Mouse (Mus musculus): Measurements from ENCODE around the gene Gm6525. TPM values are rescaled to one million over a fixed set of nuclear protein-coding genes. Genes with fewer than 3 reads are reported as not detected.
A peak's percentile ranks its signal among the peaks of the same experiment; 100 is the strongest.

Gene Gm6525
- polyA plus RNA-seq, 1 experiment: not detected

GRCm38 (mm10) chr3:84211340-84211875 is 37.5 kb downstream of the Gm6525 start:
- 70% methylated on average over 7 of the region's 7 CpGs for WGBS
- no peaks in the 10 kb centered on the region; the same call in 1 of the 2 replicates for H3K36me3 ChIP-seq (ENCODE audit: control insufficient read depth, insufficient read depth, low read length)
- no peak overlapping the region for H3K4me3 ChIP-seq (ENCODE audit: insufficient read depth, low read depth, low read length)
- no peak for TF ChIP-seq CTCF (conservative IDR thresholded peaks at IDR 0.05; ENCODE audit: insufficient read depth, insufficient read length, low read depth, low read length)
- no peak for TF ChIP-seq POLR2A (IDR thresholded peaks at IDR 0.05; ENCODE audit: low read depth, low read length)
- no peak for DNase-seq
- peaks cover 8% of the 10 kb centered on the region; the same call in 1 of the 2 replicates for H3K4me1 ChIP-seq (ENCODE audit: control insufficient read depth, insufficient read depth, low read length)
- H3K27ac ChIP-seq (ENCODE audit: insufficient read depth, low read depth, low read length): no peak overlapping the region
- H3K27me3 ChIP-seq (replicated peaks; ENCODE audit: control insufficient read depth, insufficient read depth, low read length): no peaks in the 10 kb centered on the region

- TF ChIP-seq POLR2A (IDR thresholded peaks at IDR 0.05; ENCODE audit: low read depth, low read length): no peak
- no peak for TF ChIP-seq CTCF (conservative IDR thresholded peaks at IDR 0.05; ENCODE audit: insufficient read depth, insufficient read length, low read depth, low read length)
- Histone ChIP-seq H3K27me3 (replicated peaks; ENCODE audit: control insufficient read depth, insufficient read depth, low read length) (no peaks in the 10 kb centered on the region), H3K4me1 (ENCODE audit: control insufficient read depth, insufficient read depth, low read length) (peaks cover 15% of the 10 kb centered on the region; the same call in 1 of the 2 replicates), H3K36me3 (ENCODE audit: control insufficient read depth, insufficient read depth, low read length) (no peaks in the 10 kb centered on the region), H3K27ac (ENCODE audit: insufficient read depth, low read depth, low read length) (peak overlapping the region; percentile 57), H3K4me3 (ENCODE audit: insufficient read depth, low read depth, low read length) (no peak overlapping the region)
- WGBS: 61% methylated on average over 6 of the region's 6 CpGs
- DNase-seq: peak; percentile 97
These were observed 40.6 kb downstream of the Gm6525 start for GRCm38 (mm10) chr3:84214501-84214900.

DNA sequence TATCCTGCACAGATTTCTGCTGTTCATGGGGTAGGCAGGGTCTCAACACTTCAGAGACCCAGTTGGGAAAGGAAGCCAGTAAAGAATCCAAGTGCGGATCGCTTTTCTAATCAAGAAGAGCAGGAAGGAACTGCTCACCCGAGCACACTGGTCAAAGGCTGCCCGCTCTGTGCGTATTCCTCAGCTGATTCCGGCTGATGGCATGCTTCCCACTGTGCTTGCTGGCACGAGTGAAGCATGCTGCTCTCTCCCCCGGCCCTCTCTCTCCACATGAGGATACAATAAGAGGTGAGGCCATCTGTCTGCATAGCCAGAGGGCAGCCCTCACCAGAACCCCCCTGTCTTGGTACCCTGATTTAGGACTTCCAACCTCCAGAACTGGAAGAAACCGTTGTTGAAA is 41.3 kb downstream of the Gm6525 start:
- 34% methylated on average over 9 of the region's 9 CpGs for WGBS
- Histone ChIP-seq H3K36me3 (ENCODE audit: control insufficient read depth, insufficient read depth, low read length) (no peaks in the 10 kb centered on the region), H3K4me3 (ENCODE audit: insufficient read depth, low read depth, low read length) (no peak overlapping the region), H3K27ac (ENCODE audit: insufficient read depth, low read depth, low read length) (peak overlapping the region; percentile 17), H3K4me1 (ENCODE audit: control insufficient read depth, insufficient read depth, low read length) (peaks cover 15% of the 10 kb centered on the region; the same call in 1 of the 2 replicates), H3K27me3 (replicated peaks; ENCODE audit: control insufficient read depth, insufficient read depth, low read length) (no peaks in the 10 kb centered on the region)
- TF ChIP-seq CTCF (conservative IDR thresholded peaks at IDR 0.05; ENCODE audit: insufficient read depth, insufficient read length, low read depth, low read length) (no peak), POLR2A (IDR thresholded peaks at IDR 0.05; ENCODE audit: low read depth, low read length) (no peak)
- peak; percentile 86 for DNase-seq

GRCm38 (mm10) chr3:84215743-84216360 is 41.9 kb downstream of the Gm6525 start:
- H3K4me3 ChIP-seq (ENCODE audit: insufficient read depth, low read depth, low read length): no peak overlapping the region
- H3K27ac ChIP-seq (ENCODE audit: insufficient read depth, low read depth, low read length): no peak overlapping the region
- no peak for DNase-seq
- 72% methylated on average over 15 of the region's 15 CpGs for WGBS
- H3K27me3 ChIP-seq (replicated peaks; ENCODE audit: control insufficient read depth, insufficient read depth, low read length): no peaks in the 10 kb centered on the region
- TF ChIP-seq POLR2A (IDR thresholded peaks at IDR 0.05; ENCODE audit: low read depth, low read length) (no peak), CTCF (conservative IDR thresholded peaks at IDR 0.05; ENCODE audit: insufficient read depth, insufficient read length, low read depth, low read length) (no peak)
- H3K4me1 ChIP-seq (ENCODE audit: control insufficient read depth, insufficient read depth, low read length): peaks cover 15% of the 10 kb centered on the region; the same call in 1 of the 2 replicates
- H3K36me3 ChIP-seq (ENCODE audit: control insufficient read depth, insufficient read depth, low read length): no peaks in the 10 kb centered on the region

DNA sequence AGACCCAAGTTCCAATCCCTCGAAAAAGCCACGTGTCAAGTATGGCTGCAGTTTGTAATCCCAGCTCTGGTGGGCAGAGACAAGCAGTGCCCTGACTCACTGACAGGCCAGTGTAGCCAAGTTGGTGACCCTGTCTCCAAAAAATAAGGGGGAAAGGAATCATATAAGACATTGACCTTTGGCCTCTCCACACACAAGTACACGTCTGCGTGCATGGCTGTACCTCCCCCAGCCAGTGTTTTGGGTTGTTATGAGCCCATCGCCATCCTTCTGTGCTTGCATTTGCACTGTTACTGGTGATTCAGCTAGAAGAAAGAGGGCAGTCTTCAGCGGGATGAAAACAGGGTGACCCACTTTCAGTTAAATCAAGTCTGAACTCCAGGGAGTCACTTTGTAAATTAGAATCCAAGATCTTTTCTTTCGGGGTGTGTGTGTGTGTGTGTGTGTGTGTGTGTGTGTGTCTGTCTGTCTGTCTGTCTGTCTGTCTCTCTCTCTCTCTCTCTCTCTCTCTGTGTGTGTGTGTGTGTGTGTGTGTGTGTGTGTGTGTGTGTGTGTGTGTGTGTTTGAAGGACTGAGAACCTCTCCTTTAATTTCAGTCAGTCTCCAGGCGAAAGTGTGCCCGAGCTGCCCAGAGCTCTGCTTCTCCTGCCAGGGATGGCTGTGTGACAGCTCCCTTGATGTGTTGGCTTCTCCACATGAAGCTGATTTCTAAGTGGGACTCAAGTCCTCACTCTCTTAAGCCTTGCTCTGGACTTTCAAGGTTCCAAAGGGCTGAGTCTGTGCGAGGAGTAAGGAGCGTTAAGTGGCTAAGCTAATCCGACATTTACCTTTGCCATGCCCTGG is 43.4 kb downstream of the Gm6525 start:
- WGBS: 70% methylated on average over 12 of the region's 12 CpGs
- H3K27ac ChIP-seq (ENCODE audit: insufficient read depth, low read depth, low read length): no peak overlapping the region
- peaks cover 15% of the 10 kb centered on the region; the same call in 1 of the 2 replicates for H3K4me1 ChIP-seq (ENCODE audit: control insufficient read depth, insufficient read depth, low read length)
- no peak for DNase-seq
- no peaks in the 10 kb centered on the region for H3K36me3 ChIP-seq (ENCODE audit: control insufficient read depth, insufficient read depth, low read length)
- TF ChIP-seq CTCF (conservative IDR thresholded peaks at IDR 0.05; ENCODE audit: insufficient read depth, insufficient read length, low read depth, low read length): no peak
- TF ChIP-seq POLR2A (IDR thresholded peaks at IDR 0.05; ENCODE audit: low read depth, low read length): no peak
- no peak overlapping the region for H3K4me3 ChIP-seq (ENCODE audit: insufficient read depth, low read depth, low read length)
- H3K27me3 ChIP-seq (replicated peaks; ENCODE audit: control insufficient read depth, insufficient read depth, low read length): no peaks in the 10 kb centered on the region

- H3K4me1 ChIP-seq (ENCODE audit: control insufficient read depth, insufficient read depth, low read length): peaks cover 15% of the 10 kb centered on the region; the same call in 1 of the 2 replicates
- H3K27me3 ChIP-seq (replicated peaks; ENCODE audit: control insufficient read depth, insufficient read depth, low read length): no peaks in the 10 kb centered on the region
- no peak overlapping the region for H3K4me3 ChIP-seq (ENCODE audit: insufficient read depth, low read depth, low read length)
- 69% methylated on average over 4 of the region's 4 CpGs for WGBS
- no peak for DNase-seq
- no peaks in the 10 kb centered on the region for H3K36me3 ChIP-seq (ENCODE audit: control insufficient read depth, insufficient read depth, low read length)
- TF ChIP-seq POLR2A (IDR thresholded peaks at IDR 0.05; ENCODE audit: low read depth, low read length): no peak
- no peak for TF ChIP-seq CTCF (conservative IDR thresholded peaks at IDR 0.05; ENCODE audit: insufficient read depth, insufficient read length, low read depth, low read length)
- H3K27ac ChIP-seq (ENCODE audit: insufficient read depth, low read depth, low read length): no peak overlapping the region
These were observed 44.1 kb downstream of the Gm6525 start for GRCm38 (mm10) chr3:84217961-84218351.

DNA sequence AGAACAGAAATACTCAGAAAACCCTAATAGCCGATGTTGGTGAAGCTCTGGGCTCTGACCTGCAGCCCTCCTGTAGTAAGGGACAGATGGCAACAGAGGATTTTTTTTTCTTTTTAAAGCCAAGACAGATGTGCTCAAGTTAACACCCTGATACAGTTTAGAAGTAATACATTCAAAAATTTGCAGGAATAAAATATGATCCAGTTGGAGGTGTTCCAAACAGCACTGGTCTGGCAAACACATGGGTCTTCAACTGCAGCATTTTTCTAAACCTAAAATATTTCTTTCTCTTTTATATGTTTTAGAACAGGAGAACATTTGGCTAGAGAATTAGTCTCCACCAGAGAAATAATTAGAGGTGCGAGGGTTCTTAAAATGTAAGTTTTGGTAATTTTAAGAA is 44.6 kb downstream of the Gm6525 start:
- 80% methylated on average over 2 of the region's 2 CpGs for WGBS
- Histone ChIP-seq H3K4me3 (ENCODE audit: insufficient read depth, low read depth, low read length) (no peak overlapping the region), H3K4me1 (ENCODE audit: control insufficient read depth, insufficient read depth, low read length) (peaks cover 15% of the 10 kb centered on the region; the same call in 1 of the 2 replicates), H3K27ac (ENCODE audit: insufficient read depth, low read depth, low read length) (no peak overlapping the region), H3K36me3 (ENCODE audit: control insufficient read depth, insufficient read depth, low read length) (no peaks in the 10 kb centered on the region), H3K27me3 (replicated peaks; ENCODE audit: control insufficient read depth, insufficient read depth, low read length) (no peaks in the 10 kb centered on the region)
- DNase-seq: no peak
- TF ChIP-seq POLR2A (IDR thresholded peaks at IDR 0.05; ENCODE audit: low read depth, low read length) (no peak), CTCF (conservative IDR thresholded peaks at IDR 0.05; ENCODE audit: insufficient read depth, insufficient read length, low read depth, low read length) (no peak)
